Mouse (Mus musculus) lung, postnatal 4 days (tissue): ENCODE data around the gene Olfr1015.

Experiments used
- DNase-seq, 2 experiments: peaks; one replicate each; pipeline ENCODE4 v3.0.0; 2021

Olfr1015 gene

DNA sequence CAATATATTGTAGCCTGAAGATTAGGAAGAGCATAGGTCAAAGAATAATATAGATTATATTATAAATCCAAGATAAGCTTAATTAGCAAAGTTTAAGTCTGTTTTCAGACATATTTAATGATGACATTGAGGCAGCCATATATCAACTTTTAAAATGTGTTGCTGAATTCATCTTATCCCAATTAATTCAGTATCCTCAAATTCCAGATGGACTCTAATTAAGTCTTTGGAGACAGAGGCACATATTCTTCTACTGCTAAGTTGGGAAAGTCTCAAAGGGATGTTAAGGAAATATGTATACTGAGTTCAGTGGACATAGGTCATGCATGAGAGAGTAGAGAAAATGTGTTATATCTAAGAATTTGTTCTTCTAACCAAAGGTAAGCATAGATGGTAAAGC is at the start of gene Olfr1015:
Olfr1015 (plus strand) TSS at position 301 of the 400 bp plus-strand sequence.
- no peak for DNase-seq

- no peak for DNase-seq
Observed at GRCm38 (mm10) chr2:85753822-85754221, 28.0 kb upstream of the Olfr1015 start.

DNA sequence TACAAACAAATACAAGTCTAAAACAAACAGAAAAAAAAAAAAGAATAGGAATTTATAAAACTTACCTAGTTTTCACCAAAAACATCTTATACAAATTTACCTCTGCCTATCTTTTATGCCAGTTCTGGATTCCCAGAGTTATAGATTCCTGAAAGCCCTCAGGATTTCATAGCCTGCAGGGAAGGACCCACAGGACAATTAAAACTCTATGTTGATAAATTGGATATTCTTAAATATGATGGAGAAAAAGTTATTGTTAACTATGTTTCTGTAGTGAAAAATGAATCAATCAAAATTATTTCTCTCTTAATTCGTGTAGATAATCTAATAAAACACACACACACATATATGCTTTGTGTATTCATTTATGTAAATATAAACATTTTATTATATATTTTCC is 19.2 kb upstream of the Olfr1015 start, which contains the start of gene Olfr1012:
Olfr1012 (minus strand) TSS at position 101 of the 400 bp plus-strand sequence.
- no peak for DNase-seq

- DNase-seq = no peak
Observed at GRCm38 (mm10) chr2:85766798-85767197, 15.0 kb upstream of the Olfr1015 start, which contains the start of gene Olfr1013. TSS of gene Olfr1013 (plus strand) at chr2:85767098.

- DNase-seq = no peak
Observed at GRCm38 (mm10) chr2:85772413-85772812, 9.4 kb upstream of the Olfr1015 start, which contains the start of gene Olfr1014. TSS of gene Olfr1014 (plus strand) at chr2:85772713.

DNA sequence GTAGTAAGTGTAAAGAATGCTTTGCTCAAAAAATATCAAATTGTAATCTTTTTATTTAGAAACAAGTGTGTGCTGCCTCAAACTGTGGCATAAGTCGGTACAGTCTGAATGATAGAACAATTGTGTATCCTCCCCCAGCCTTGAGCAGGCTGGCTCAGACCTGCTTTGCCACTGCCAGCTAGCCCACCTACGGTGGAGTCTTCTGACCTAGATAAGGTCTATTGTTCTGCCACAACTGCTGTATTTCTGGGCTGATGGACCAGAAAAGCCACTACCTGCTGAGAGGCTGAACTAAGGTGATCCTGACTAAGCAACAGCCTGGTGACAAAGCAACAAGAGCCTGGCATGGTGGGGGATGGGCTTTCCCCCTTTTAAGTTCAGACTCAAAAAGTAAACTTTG is 10.5 kb downstream of the Olfr1015 start:
- no peak for DNase-seq

- no peak for DNase-seq
Observed at GRCm38 (mm10) chr2:85802444-85802843, 20.6 kb downstream of the Olfr1015 start, which contains the start of gene Olfr1016. TSS of gene Olfr1016 (minus strand) at chr2:85802544.

DNA sequence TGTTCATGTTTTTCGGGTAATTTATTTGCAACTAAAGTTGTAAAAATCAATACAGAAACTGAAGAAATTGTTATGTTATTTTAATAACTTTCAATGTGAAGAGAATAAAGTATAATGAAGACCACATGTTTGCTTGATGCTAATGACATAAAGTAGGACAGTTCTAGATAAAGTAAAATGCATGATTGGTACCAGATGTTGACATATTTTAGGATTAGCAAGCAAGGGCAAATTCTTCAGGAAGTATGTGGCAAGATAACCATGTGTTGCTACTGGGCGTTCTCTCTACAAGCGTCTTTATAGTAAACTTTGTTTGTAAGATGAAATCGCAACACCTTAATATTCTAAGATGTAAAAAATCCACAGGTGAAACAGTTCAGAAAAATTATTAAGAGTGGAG is 22.7 kb downstream of the Olfr1015 start:
- DNase-seq = no peak

DNA sequence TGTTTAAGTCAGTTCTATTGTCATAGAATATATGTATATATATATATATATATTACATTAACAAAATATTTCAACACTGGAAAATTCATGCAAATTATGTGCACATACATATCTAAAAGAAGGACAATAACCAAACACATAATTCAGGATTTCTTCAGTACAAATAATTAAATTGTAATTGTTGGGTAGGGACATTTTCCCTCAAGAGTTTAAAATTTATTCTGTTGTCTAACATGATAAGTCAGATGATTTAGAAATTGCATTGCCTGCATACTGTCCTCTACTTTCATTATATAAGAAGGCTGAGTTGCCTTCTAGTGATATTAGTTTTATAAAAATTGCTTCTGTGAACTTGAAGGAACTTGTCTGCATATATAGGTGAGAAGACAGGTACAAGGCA is 36.4 kb downstream of the Olfr1015 start, which contains the start of gene Olfr1018:
Olfr1018 (plus strand) TSS at position 301 of the 400 bp plus-strand sequence.
- no peak for DNase-seq
